Mouse (Mus musculus) 3T3-L1 (cell line): ENCODE measurements around the gene Jak2.

Experiments
- DNase-seq: peaks from one replicate; pipeline ENCODE4 v3.0.0-alpha.2; 2015; ENCODE audit warnings: low read depth, low spot score

Gene Jak2

DNA sequence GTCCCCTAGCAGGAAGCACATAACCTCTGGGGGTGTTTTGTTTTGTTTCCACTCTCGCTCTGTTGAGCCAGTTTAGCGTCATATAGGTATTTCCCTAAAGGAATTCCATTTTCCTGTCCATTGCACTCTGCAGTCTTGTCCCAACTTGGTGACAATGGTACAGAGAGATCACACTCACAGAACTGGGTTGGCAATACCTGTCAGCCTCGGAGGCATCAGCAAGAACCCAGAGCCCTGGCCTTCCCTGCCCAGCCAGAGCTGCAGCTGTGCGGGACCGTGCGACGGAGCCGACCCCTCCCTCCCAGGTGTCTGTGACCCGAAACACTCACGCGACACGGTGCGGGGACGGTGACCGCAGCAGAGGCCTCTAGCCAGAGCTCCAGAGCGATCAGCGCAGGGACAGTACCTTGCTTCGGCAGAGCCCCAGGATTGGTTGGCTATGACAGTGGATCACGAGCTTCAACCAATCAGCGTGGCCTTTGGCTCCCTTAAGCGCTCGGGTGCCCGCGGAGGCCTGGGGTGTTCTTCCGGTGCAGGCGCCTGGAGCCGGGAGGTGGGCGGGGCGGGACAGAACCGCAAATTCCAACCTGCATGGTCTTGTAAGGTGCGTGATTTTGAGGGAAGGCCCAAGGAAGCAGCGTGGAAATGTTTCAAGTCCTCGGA, 110.0 kb downstream of the Jak2 start:
- DNase-seq, result peak; percentile 97

DNA sequence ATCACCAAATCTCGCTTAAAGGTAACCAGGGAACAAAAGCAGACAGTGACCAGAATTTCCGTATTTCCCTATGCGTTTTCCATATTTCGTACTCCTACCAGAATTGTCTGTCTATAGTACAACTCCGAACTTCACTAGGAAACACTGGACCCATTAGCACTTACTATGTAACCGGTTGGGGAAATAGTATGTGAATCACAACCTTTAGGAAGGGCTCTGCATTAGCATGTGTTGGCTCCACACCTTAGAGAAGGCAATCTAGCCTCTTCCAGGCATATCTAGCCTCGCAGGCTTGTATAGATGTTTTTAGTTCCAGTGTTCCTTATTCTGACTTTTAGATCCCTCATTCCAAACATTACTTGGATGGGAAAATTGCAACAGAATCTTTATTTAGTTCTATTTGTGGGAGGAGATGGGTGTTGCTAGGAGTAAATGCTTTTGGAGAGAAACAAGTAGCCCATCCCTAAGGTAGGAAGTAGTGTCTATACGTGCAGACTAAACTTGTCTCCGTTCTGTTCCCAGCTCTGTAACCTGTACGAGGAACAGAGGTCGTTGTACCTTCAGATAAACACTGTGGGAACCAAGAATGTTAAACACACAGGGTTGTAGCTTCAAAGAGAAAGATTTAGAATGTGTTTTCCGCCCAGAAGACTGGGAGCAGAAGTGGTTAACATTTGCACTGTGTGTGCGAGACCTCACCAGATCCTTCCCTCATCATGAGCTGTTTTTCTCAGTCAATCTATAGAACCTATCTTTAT, 110.7 kb downstream of the Jak2 start:
- DNase-seq, result no peak
